Mouse (Mus musculus) naive thymus-derived CD4-positive, alpha-beta T cell, adult 5 months (primary cell): ENCODE measurements around the gene 4930505A04Rik. TPM values are rescaled to one million over a fixed set of nuclear protein-coding genes. Genes with fewer than 3 reads are reported as not detected.

Source experiments
- polyA plus RNA-seq: library from polyadenylated mRNA; unstranded; fragments of 100-300 nt; shearing (Covaris generic); gene quantifications from one replicate; pipeline ENCODE4 v1.2.1, GENCODE M21; 2017

4930505A04Rik gene
- not detected for polyA plus RNA-seq

DNA sequence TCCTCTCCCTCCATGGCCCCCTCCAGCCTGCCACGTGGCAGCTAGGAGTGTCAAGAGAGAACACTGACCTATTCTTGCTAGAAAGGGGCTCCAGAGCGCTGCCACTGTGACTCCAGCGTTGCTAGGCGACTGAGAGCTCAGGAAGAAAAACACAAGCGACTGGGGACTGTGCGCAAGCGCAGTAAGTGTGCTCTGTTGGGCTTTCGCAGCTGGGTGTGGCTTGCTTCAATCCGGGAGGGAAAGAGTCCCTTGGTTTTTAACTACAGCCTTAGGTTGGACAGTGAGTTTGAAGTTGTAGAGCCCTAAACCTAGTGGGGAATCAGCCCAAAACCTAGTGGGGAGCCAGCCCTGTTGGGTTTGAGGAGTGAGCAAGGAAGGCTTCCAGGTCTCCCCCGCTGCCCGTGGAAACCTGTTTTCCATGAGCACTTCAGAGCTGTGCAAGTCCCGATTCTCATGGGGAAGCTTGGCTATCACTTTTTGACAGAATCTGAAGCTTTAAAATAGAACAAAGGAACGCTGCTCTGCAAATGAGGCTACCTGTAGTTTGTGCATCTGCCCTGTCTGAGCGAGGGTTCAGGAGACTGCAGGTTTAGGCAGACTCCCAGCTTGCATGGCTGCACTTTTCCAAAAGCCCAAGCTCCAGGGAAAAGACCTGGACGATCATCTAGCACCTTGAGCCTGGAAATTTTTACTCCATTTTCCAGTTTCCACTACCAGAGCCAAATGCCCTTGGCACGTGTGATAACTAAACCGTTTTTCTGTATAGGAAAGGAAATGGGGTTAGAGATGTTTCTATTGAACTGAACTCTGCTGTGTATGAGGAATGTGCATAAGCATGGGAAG is at the start of gene 4930505A04Rik:
Gene 4930505A04Rik, minus strand, starts transcription at position 77 of the 843 bp plus-strand sequence.

Other genes starting within 250 kb of the 4930505A04Rik start
- gene Sptbn1, start 203.7 kb downstream of the 4930505A04Rik start, polyA plus RNA-seq = 164 TPM
- not detected for gene Acyp2, start 177.8 kb upstream of the 4930505A04Rik start, polyA plus RNA-seq